Comparison of ENCODE assay signal across 8 mouse cellular contexts in genomic region chr1:52146214-52146970, GRCm38 (mm10). TPM values are rescaled to one million over a fixed set of nuclear protein-coding genes. Genes with fewer than 3 reads are reported as not detected.
DNase-seq lines count a peak whose midpoint lies in the region; ATAC-seq and TF ChIP-seq lines count a peak whose summit lies in the region.

No protein-coding gene starts in this region.

- peak; percentile 73 for TF ChIP-seq CTCF in liver, postnatal 0 days (IDR thresholded peaks at IDR 0.05; ENCODE audit: low read depth)

- WGBS in forebrain, embryonic 13.5 days: 59% methylated on average over 12 of the region's 12 CpGs
- 60% methylated on average over 12 of the region's 12 CpGs for WGBS in intestine, embryonic 16.5 days
- WGBS in liver, postnatal 0 days (ENCODE audit: insufficient replicate concordance): 60% methylated on average over 12 of the region's 12 CpGs

- H3K36me3 ChIP-seq in forebrain, embryonic 13.5 days (ENCODE audit: poor library complexity, severe bottlenecking): no peaks in the 10 kb centered on the region
- peaks cover 3% of the 10 kb centered on the region; the same call in 1 of the 2 replicates for H3K36me3 ChIP-seq in intestine, embryonic 16.5 days (ENCODE audit: control insufficient read depth, insufficient read depth, low read length)
- H3K36me3 ChIP-seq in liver, postnatal 0 days (replicated peaks; ENCODE audit: insufficient read depth, low read length): peaks cover 95% of the 10 kb centered on the region

- H3K27ac ChIP-seq in forebrain, embryonic 13.5 days: no peak overlapping the region
- no peak overlapping the region for H3K27ac ChIP-seq in intestine, embryonic 16.5 days (ENCODE audit: low read length)
- no peak overlapping the region for H3K27ac ChIP-seq in liver, postnatal 0 days (ENCODE audit: low read depth)

- no peaks in the 10 kb centered on the region for H3K27me3 ChIP-seq in forebrain, embryonic 13.5 days
- no peaks in the 10 kb centered on the region for H3K27me3 ChIP-seq in intestine, embryonic 16.5 days (replicated peaks; ENCODE audit: control insufficient read depth, insufficient read depth, low read length)
- H3K27me3 ChIP-seq in liver, postnatal 0 days (ENCODE audit: insufficient read depth, low read length): no peaks in the 10 kb centered on the region

- H3K4me1 ChIP-seq in forebrain, embryonic 13.5 days: no peaks in the 10 kb centered on the region; the same call in 1 of the 2 replicates
- peaks cover 19% of the 10 kb centered on the region for H3K4me1 ChIP-seq in intestine, embryonic 16.5 days (ENCODE audit: control insufficient read depth, insufficient read depth, low read length)
- H3K4me1 ChIP-seq in liver, postnatal 0 days (ENCODE audit: insufficient read depth): no peaks in the 10 kb centered on the region

- peak; percentile 36 for ATAC-seq in CD4-positive, CD25-positive, alpha-beta regulatory T cell, adult 4 months
- ATAC-seq in forebrain, embryonic 13.5 days: peak; percentile 80
- ATAC-seq in intestine, embryonic 16.5 days: peak; percentile 59
- ATAC-seq in liver, postnatal 0 days: no peak
- peak; percentile 39 for ATAC-seq in neutrophil, adult 5-6 weeks (ENCODE audit: extremely low read depth, insufficient number of reproducible peaks, low FRiP score, poor library complexity, severe bottlenecking)
- no peak for ATAC-seq in monocyte, adult 5-6 weeks (replicated peaks; ENCODE audit: insufficient number of reproducible peaks, low FRiP score, low TSS enrichment, poor library complexity, severe bottlenecking)

- no peak overlapping the region for H3K9ac ChIP-seq in forebrain, embryonic 13.5 days
- H3K9ac ChIP-seq in intestine, embryonic 16.5 days (ENCODE audit: low read depth, low read length): no peak overlapping the region
- no peak overlapping the region for H3K9ac ChIP-seq in liver, postnatal 0 days (replicated peaks)

- TF ChIP-seq EP300 in liver, postnatal 0 days (IDR thresholded peaks at IDR 0.05; ENCODE audit: low read depth): no peak

- peak; percentile 60 for DNase-seq in 3T3-L1 (ENCODE audit: low read depth, low spot score)
- DNase-seq in c-Kit-positive CD71-positive TER-119-positive erythroid progenitor cells, embryonic 14.5 days (ENCODE audit: low spot score): peak; percentile 43
- no peak for DNase-seq in liver, postnatal 0 days

- no peaks in the 10 kb centered on the region for H3K9me3 ChIP-seq in forebrain, embryonic 13.5 days (replicated peaks)
- H3K9me3 ChIP-seq in intestine, embryonic 16.5 days (ENCODE audit: control insufficient read depth, low read length): no peaks in the 10 kb centered on the region
- no peaks in the 10 kb centered on the region for H3K9me3 ChIP-seq in liver, postnatal 0 days (ENCODE audit: low read length)

- H3K4me2 ChIP-seq in forebrain, embryonic 13.5 days: no peak overlapping the region
- H3K4me2 ChIP-seq in intestine, embryonic 16.5 days (ENCODE audit: low read depth, low read length): no peak overlapping the region
- H3K4me2 ChIP-seq in liver, postnatal 0 days (ENCODE audit: low read depth, low read length): no peak overlapping the region

- H3K4me3 ChIP-seq in forebrain, embryonic 13.5 days: no peak overlapping the region
- H3K4me3 ChIP-seq in intestine, embryonic 16.5 days (ENCODE audit: low read length): no peak overlapping the region
- no peak overlapping the region for H3K4me3 ChIP-seq in liver, postnatal 0 days (ENCODE audit: low read depth, low read length)

RNA-seq across cellular contexts. Expression of gene Stat1, which starts 27.2 kb away (rescaled TPM):
- polyA plus RNA-seq in CD4-positive, CD25-positive, alpha-beta regulatory T cell, adult 4 months (2017; shearing (Covaris generic)): 1,000 to 10,000 TPM in 1 of 2 experiments, 100 to 1,000 TPM in 1; 971 to 1,303 TPM
- polyA plus RNA-seq in forebrain, embryonic 13.5 days (2015; fragmentation: Nextera tagmentation; extraction: Ambion mirVana): 12.3 and 14.0 TPM in 2 replicates
- polyA plus RNA-seq in intestine, embryonic 16.5 days (2015; fragmentation: Nextera tagmentation; extraction: Ambion mirVana): 30.3 and 33.4 TPM in 2 replicates
- polyA plus RNA-seq in liver, postnatal 0 days (2015; fragmentation: Nextera tagmentation; extraction: Ambion mirVana): 31.2 and 33.7 TPM in 2 replicates
- 342 and 358 TPM in 2 replicates for total RNA-seq in neutrophil, adult 5-6 weeks (2017)
- 167 to 238 TPM (median 182 TPM) in 3 replicates for total RNA-seq in monocyte, adult 5-6 weeks (2017)

Comparison
In these comparisons a context has a peak if more than half of its experiments do, and no peak if none do; other contexts are left out.
1. ATAC-seq: peak in CD4-positive, CD25-positive, alpha-beta regulatory T cell, adult 4 months (single experiment), forebrain, embryonic 13.5 days (single experiment), intestine, embryonic 16.5 days (single experiment) and neutrophil, adult 5-6 weeks (single experiment); none in liver, postnatal 0 days (single experiment) and monocyte, adult 5-6 weeks (single experiment).
2. RNA of gene Stat1, which starts 27.2 kb away (polyA plus RNA-seq): 971 to 1,303 TPM in CD4-positive, CD25-positive, alpha-beta regulatory T cell, adult 4 months; 31.2 to 33.7 TPM in liver, postnatal 0 days, 30.3 to 33.4 TPM in intestine, embryonic 16.5 days and 12.3 to 14.0 TPM in forebrain, embryonic 13.5 days; every median in the first group is over 10 times any median in the second.